Mouse (Mus musculus) urinary bladder, postnatal 4 days (tissue): ENCODE measurements around the gene Ubash3a.

Experiments used
- DNase-seq, 2 experiments: peaks; one replicate each; pipeline ENCODE4 v3.0.0; 2021 to 2022; ENCODE audit warnings: low spot score in 2 of 2

The Ubash3a gene

DNA sequence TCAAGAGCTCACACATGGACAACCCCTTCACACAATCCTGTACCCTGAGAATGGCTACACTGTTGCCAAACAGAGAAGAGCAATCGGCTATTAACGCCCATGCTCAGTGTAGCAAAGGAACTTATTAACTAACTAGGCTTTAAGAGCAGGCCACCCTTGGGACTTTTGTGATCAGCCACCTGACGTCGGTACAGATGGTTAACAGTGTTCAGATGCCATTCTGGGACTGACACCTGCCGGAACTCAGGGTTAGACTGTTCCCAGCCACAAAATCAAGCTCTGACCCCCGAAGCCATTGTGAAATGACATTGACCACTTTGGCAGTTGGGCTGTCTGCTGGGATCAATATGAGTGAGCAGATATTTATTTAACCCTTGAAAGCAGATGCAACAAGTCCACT lies 53.7 kb downstream of the Ubash3a start:
- peak in 1 of 2 experiments; percentile 56 for DNase-seq

DNA sequence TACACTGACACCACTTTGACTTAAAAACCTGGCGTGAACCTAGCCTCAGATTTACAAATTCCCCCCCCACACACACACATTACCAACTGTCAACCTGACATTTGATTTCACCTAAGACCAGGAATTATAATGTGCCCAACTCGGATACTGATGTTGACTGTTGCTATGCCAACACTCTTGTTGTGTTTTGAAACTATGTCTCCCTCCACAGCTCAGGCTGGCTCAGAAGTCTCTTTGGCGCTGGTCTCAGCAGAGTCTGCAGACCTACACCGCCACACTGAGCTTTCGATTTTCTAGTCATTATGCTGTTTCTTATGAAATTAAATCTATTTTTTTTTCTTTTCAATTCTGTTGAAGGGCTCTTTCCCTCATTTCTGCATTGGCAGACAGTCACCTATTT lies 55.0 kb downstream of the Ubash3a start:
- no peak for DNase-seq

- no peak for DNase-seq
Measured at GRCm38 (mm10) chr17:31263770-31264169, 56.1 kb downstream of the Ubash3a start.

- no peak for DNase-seq
Measured at GRCm38 (mm10) chr17:31264372-31264771, 56.7 kb downstream of the Ubash3a start.

GRCm38 (mm10) chr17:31265171-31265572 lies 57.5 kb downstream of the Ubash3a start:
- DNase-seq: no peak

GRCm38 (mm10) chr17:31265831-31266230 lies 58.2 kb downstream of the Ubash3a start:
- DNase-seq: no peak

DNA sequence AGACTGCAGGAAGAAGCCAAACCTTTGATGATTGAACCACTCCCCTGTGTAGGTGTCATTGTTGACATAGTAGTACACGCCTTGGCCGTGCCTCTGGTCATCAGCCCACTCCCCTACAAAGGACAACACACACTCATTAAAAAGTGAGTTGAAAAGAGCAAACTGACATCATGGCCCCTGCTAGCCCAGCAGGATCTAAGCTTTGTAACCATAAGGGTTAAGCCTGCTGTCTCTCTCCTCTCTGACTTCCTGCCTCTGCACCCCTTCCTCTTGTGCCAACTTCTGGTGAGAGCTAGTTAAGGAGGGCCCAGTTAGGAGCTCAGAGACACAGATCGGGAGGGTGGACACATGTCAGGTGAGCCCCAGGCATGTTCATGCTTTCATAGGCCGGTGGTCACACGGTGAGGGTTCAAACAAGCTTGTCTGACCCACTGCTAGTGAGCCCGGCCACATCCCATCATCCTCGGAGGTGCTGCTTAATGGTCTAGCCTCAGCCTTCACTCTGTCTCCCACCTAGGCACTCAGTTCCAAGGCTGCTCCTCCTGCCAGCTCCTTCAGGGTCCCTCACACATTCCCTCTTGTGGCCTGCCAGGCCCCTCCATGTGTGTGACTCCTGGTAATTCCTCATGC lies 58.8 kb downstream of the Ubash3a start:
- peak in 1 of 2 experiments; percentile 58 for DNase-seq

- no peak for DNase-seq
Measured at GRCm38 (mm10) chr17:31267138-31267537, 59.5 kb downstream of the Ubash3a start.

DNA sequence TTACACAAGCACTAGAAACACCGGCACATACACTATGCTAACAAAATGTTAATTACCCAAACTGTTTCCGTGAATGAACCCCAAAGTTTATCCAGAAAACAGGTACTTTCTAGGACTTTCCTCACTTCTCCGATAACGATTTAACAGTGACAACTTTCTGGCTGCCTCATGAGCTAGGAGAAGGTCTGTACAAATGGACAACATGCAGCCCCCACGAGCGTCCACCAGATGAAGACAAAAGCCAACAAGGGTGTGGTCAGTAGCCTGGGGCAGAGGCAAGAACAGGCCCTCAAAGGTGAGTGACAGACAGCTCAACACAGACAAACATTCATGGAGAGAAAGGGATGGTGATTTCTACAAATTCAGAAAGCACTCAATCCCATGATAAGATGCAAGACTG lies 59.9 kb downstream of the Ubash3a start:
- peak in 1 of 2 experiments; percentile 57 for DNase-seq

DNA sequence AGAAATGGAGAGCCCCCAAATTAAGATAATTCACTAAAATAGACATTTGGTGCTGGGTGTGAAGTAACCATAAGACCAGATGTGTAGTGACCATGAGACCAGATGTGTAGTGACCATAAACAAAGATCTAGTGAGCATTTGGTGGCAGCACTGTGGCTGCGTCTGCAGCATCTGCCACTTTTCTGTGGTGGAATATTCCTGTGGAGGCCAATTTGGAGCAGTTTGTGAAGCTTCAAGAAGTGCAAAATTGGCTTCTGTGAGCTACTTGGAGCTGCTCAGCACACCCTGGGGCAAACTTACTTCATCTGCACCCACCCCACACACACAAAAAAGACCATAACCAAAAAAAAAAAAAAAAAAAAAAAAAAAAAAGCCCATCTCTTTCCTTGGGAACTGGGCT lies 60.3 kb downstream of the Ubash3a start:
- peak in 1 of 2 experiments; percentile 47 for DNase-seq

- DNase-seq: peak in 1 of 2 experiments; percentile 51
Measured at GRCm38 (mm10) chr17:31269761-31270160, 62.1 kb downstream of the Ubash3a start.

GRCm38 (mm10) chr17:31270246-31270645 lies 62.6 kb downstream of the Ubash3a start:
- peak in 1 of 2 experiments; percentile 58 for DNase-seq

DNA sequence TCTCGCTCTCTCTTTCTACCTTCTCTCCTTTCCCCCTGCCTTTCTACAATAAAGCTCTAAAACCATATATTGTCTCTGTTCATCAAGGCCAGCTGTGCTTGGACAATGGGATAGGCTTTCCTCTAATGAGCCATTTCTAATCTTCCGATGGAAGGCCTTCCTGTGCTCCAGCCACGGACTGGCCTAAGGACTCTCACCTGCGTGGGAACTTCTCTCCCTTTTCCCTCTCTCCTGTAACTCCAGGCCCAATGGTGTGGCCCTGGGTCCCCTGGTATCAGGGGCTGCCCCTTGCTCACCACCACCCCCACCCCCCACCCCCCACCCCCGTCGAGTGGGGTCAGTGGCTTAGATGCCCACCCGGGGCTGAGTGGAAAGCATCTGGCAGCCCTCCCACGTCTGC lies 63.1 kb downstream of the Ubash3a start:
- peak in 1 of 2 experiments; percentile 59 for DNase-seq

DNA sequence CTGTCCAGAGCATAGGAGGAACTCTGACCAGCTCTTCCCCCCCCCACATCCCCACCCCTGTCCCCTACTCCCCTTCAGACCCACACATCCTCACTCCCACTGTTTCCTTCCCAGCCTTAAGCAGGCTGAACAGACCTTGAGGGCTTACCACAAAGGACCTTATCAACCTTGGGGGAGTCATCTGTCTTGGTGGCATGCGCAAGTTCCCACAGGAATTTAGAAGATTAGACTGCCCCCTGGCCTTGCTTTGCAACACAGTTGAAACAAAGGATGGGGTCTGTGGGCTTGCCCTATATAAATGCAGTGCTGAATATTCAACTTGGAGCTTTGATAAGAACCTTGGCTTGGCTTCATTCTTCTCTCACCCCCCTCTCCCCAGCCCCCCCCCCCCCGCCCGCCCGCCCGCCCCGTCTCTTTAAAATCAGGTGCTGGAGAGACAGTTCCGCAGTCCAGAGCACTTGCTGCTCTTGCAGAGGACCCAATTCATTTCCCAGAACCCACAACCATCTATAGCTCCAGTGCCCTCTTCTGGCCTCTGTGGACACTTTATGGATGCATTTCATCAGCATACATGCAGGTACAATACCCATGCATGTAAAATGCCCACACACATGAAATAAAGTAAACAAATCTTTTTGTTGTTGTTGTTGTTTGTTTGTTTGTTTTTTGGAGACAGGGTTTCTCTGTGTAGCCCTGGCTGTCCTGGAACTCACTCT lies 63.6 kb downstream of the Ubash3a start:
- DNase-seq: peak in 1 of 2 experiments; percentile 57

DNA sequence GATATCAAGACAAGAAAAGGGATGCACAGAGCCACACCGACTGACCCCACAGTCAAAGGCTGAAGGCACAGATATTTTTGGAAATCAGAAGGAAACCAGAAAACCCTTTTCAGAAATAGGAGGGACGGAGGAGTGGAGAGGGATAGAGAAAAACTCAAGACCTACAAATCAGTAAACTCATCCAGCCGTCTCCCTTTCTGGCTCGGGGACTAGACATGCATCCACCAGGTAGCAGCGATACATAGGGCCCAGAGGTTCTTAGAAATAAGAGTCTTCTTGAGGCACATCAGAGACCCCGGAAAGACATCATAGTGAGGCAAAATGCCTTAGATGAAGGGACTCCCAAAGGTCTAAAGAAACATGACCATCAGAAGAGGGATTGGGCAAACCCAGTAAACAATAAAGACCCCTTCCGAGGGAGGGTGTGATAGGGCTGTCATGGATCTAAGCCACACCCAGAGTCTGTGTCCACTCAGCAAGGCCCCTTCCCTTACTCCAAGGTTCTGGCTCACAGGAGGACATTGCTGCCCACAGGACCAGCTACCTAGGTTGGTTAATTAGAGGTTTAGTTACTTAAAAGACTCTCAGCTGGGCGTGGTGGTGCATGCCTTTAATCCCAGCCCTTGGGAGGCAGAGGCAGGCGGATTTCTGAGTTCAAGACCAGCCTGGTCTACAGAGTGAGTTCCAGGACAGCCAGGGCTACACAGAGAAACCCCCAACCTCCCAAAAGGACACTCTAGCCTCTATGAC lies 64.9 kb downstream of the Ubash3a start:
- peak in 1 of 2 experiments; percentile 55 for DNase-seq

DNA sequence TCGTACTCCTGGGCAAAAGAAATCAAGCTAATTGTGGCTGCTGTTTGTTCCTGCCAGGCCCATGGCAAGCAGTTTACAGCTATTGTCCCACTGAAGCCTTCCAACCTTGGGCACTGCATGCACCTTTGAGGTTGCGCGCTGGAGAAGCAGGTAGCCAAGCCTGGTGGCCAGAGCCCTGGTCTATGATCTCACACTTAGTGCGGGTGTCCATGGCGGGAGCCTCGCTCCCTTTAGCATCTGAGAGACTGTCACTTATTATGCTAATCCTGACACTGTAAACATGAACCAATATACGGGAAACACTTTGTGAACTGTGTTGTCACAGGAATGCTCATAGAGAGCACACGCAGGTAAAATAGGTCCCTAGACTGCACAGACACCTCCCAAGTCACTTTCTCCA lies 66.0 kb downstream of the Ubash3a start:
- peak in 1 of 2 experiments; percentile 57 for DNase-seq

DNA sequence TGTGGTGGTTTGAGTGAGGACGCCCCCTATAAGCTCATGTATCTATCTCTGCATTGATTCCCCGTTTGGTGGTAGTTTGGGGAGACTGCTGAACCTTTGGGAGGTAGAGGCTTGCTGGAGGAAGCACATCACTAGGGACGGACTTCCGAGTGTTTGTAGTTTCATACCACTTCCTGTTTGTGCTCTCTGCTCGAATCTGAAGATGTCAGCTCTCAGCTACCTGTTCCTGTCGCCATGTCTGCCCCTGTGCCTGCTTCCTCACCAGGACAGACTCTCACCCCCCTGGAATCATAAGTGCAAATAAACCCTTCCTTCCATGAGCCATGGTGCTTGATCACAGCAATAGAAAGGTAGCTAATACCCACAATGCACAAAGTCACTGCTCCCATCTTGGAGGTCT lies 67.5 kb downstream of the Ubash3a start:
- no peak for DNase-seq

DNA sequence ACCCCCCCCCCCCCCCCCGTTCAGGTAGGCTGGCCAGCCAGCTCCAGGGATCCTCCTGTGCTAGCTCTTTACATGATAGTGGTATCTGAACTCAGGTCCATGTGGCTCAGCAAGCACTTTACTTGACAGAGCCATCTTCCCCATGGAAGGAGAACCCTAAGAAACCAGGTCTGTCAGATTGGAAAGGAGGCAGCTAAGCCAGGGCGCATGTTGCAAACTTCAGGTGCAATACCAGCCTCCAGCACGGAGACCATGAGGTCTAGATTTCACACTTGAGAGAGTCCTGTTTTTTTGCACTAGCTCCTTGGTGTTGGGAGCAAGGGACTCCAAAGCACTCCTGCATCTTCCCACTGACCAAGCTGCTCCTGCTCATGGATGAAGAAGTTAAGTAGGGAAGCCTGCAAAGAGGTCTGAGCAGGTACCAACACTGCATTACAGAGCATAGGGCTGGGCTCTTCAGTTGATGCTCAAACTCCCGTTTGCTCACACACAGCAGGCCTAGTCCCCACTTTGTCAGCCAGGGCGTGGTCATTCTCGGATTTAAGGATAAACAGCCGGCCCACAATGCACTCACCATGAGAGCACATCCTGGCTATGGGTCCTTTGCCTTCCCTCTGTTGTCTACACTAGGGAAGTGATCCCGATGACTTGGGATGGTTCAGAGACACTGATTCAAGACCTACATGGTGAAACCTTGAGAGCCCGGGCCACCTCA lies 68.7 kb downstream of the Ubash3a start:
- DNase-seq: no peak

DNA sequence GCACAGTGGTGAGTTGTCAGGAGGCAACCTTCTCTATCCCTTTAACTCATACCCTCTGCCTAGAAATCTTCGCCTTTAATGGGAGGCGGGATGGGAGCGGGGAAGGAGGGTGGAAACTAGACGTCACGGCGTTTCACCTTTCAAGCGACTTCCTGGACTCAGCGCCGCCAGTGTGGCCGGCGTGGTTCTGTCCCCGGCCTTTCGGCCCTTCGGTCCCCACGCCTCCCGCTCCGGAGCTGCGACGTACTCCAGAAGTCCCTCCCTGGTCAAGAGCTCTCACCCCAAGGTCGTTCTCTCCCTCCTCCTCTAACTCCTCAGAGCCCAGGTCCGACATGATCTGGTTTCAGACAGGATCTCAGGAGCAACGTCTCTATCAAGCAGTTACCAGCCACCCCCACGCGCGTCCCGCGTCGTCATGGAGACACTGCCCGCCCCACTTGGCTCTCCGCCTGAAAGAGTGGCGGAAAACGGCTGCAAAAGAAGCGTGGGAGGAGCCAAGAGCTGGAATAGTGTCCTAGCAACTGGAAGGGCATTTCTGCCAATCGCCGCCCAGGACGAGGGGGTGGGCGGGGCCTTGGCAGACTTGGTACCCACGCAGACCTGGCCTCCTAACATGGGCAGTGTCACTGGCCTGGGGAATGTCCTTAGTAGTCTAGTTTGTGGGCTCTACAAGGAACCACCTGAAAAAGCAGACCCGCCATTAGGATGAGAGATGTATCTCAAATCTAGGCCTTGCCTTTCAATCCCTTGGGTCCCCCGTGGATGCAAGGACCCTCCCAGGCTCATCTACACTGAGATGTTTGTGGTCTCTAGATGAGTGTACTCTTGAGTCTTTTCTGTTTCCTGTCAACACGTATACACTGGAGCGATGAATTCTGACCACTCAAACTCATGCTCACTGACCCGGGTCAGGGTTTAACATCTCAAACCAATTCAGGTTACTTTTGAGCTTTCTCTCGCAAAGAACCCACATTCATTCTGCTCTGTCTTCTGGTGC lies 69.5 kb downstream of the Ubash3a start, which contains the start of gene Rsph1:
Gene Rsph1 (minus strand): TSS at position 462 of the 997 bp plus-strand sequence.
- peak; percentile 98 to 100 for DNase-seq

DNA sequence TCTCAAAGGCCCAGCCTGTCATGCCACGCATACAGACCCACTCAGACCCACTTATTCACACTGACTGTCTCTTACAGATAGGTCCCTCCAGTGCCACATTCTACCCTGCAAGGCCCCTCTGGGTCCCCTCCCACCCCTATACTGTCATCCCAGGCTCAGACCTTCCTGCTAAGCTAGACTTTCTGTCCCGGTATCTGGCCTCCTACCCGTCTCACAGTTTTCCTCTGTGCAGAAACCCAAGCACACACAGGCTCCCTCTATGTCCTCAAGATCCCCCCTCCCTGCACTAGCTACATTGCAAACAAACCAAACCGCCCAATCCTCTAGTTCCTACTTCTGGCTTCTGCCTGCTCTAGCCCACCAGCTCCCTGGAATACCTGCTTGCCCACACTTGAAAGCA lies 70.3 kb downstream of the Ubash3a start:
- DNase-seq: no peak

DNA sequence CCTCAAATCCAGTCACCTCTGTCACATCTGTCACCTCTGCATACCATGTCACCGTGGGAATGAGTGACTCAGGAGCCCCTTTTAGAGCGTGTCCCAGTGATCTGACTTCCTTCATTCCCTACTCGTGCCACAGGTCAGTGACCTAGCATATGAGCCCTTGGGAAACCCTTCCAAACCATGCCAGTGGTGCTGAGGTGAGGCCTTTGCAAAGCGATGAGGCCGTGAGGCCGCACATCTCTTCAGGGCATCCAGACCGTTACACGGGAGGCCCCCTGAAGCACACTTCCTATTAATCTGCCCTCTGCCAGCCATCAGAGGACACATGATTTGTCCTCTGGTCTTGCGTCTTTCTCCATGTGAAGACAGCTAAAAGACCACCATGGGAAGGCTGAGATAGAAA lies 71.9 kb downstream of the Ubash3a start:
- no peak for DNase-seq
